Mouse (Mus musculus) c-Kit-positive CD71-positive TER-119-negative erythroid progenitor cells, embryonic 14.5 days (primary cell): ENCODE measurements around the gene Rnf151.
A peak's percentile ranks its signal among the peaks of the same experiment; 100 is the strongest.
"Not testable (repeated sequence)": the region's sequence is repeated elsewhere in the genome, so short reads cannot be mapped to it uniquely, and the experiment has no call there.

ENCODE experiments used
- DNase-seq: peaks from one replicate; pipeline ENCODE4 v3.0.0-alpha.2; 2013; ENCODE audit warnings: low read depth

Gene Rnf151

DNA sequence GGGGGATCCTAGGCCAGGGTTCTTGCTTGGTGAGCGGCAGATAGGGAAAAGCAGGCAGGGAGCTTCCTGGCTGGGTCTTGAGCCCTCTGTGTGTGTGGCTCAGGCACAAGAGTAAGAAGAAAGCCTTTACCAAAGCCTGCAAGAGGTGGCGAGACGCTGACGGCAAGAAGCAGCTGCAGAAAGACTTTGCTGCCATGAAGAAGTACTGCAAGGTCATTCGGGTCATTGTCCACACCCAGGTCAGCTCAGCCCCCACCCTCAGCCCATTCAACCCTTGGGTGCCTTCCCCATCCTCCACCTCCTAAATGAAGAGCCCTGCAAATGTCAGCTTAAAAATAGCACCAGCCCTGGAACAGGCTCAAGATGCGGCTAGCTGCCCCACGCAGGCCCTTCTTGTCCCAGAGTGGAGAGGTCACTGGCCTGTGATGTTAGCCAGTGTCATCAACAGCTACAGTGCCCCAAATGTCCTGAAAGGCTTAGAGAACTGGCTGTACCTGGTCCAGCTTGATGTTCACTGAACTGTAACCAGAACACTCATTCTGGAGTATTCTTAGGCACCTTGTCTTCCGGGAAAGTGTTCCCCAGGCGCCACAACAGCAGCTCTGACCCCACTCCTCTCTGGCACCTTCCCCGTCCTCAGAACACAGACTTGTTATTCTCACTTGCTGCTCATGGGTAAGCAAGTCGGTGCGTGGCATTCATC is 14.5 kb upstream of the Rnf151 start:
- DNase-seq, result no peak

DNA sequence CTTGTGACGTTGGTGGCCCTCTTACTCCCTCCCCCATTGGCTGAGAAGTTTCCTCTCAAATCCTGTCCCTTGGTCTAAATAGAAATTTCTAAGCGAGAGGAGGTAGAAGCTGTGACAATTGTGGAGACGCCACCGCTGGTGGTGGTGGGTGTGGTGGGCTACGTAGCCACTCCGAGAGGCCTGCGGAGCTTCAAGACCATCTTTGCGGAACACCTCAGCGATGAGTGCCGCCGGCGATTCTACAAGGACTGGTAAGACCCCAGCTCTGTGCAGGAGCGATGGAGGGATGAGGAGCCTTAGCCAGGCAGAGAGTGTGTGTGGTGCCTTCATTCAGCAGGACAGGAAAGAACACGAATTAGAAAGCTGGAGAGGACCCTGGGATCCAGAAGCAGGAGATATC is 12.9 kb upstream of the Rnf151 start:
- DNase-seq, result no peak

DNA sequence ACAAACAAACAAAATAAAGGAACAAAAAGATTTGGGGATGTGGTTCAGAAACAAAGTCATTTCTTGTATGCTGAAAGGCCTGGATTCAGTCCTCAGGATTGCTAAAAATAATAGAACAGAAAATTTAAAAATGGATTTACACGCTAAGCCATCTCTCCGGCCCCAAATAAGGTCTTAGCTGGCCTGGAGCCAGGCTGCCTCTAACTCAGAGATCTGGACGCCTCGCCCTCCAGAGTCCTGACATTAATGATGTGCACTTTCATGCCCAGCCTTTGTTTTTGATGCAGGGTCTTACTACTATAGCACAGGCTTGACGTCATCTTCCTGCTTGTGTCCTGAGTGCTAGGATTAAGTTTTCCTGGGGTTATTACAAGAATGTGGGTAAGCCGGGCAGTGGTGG is 11.2 kb upstream of the Rnf151 start:
- no peak for DNase-seq

DNA sequence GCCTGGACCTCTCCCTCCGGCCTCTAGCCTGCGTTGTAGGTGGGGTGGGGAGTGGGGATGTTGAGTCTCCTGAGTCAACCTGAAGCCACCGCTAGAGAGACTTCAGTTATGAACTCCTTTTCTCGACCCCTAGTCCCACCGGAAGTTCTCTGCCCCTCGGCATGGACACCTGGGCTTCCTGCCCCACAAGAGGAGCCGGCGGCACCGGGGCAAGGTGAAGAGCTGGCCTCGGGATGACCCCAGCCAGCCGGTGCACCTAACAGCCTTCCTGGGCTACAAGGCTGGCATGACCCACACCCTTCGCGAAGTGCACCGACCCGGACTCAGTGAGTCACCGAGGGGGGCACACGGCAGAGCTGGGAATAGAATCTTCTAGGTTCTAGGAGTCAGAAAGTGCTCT is 10.3 kb upstream of the Rnf151 start:
- DNase-seq, result no peak

DNA sequence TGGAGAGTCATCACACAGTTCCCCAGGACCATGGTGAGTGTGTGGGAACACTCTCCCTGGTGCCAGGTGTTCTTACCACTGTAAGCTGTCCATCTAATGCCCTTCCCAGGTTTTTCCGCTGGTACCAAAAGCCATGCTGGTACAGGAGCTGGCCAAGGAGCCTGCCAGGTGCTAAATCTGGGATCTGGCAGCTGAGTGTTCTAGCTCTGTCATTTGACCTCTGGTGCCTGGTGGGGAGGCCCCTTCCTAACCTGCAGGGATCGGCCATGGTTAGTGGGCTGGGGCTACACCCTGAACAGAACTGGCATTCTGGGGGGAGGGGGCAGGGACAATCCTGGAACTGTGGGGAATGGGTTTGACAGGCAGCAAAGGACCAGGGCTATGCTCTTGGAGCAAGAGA is 9.8 kb upstream of the Rnf151 start, which contains the start of gene Rpl3l:
Gene Rpl3l, plus strand, starts transcription at position 203 of the 400 bp plus-strand sequence.
- no peak for DNase-seq

DNA sequence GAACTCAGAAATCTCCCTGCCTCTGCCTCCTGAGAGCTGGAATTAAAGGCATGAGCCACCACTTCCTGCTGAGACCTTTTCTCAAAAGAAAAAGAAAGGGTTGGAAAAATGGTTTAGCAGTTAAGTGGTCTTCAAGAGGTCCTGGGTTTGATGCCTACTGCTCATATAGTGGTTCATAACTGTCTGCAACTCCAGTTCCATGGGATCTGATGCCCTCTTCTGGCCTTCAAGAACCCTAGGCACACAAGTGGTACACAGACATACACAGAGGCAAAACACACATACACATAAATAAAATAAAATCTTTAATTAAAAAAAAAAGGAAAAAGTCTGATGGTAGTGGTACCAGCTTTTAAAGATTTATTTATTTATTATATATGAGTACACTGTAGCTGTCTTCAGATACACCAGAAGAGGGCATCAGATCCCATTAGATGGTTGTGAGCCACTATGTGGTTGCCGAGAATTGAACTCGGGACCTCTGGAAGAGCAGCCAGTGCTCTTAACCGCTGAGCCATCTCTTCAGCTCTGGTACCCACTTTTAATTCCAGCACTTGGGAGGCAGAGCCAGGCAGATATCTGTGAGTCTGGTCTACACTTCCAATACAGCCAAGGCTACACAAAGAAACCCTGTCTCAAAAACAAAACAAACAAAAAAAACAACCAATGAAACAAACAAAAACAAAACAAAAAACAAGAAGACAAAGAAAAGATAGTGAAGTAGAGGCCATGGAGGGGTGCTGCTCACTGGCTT is 8.0 kb upstream of the Rnf151 start:
- no peak for DNase-seq

DNA sequence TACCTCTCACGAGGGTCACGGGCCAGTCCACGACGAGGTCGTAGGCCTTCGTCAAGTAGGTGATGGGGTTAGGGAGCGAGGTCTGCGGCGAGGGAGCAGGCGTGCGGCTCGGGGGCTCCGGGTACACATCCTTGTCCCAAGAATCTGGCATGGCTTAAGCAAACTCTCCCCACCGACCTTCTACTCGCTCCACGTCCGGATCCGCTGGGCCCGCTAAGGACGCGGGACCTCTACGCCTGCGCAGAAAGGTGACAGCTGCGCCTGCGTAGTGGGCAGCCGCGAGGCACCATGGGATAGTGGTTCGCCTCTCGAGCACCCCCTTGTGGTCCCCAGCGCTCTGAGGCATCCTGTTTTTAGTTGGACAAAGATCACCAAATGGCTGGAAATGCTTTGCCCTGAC is 6.3 kb upstream of the Rnf151 start, which contains the start of gene Ndufb10:
Gene Ndufb10, minus strand, starts transcription at position 295 of the 400 bp plus-strand sequence.
- peak; percentile 94 for DNase-seq

DNA sequence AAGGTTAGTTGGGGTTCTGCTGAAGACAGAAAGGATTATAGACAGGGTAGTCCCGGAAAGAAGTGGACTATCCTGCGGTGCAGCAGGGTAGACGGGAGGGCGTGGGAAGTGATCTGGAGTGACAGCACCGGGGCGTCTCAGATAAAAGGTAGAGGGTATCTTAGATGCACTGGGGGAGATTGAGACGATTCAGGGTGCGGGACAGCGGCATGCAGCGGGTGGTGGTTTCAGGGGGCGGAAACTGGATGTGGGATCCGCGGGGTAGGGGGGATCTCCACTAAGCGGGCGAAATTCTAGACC is 6.0 kb upstream of the Rnf151 start:
- DNase-seq, result peak; percentile 54

DNA sequence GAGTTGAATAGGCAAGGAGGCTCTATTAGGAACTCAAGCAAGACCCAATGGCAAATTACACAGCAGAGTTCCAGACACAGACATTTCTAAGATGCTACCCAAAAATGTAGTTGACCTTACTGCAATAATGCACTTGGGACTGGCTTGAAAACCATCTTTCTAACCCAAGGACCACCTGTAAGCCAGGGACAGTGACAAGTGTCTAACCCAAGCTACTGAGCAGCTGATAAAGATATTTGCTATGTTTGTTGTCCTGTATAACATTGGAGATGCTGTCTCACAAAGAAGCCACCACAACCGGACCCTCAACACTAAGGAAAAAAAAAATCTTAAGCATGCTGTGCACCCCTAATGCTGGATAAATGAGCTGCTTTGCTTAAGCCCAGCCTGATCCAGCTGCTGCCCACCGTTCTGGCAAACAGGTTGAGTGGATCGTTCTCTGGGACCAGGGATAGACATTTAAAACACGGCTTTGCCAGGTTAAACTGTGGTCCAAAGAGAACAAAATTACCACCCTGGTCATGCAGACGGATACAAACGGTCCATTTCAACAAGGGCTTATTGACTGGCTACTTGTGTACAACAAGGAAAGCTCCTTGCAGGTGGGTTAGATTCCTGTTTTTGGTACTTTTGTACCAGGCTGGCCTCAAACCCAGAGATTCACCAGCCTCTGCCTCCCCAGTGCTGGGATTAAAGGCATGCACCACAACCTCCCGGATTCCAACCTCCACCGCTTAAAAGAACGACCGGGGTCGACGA is 5.4 kb upstream of the Rnf151 start:
- DNase-seq, result no peak

DNA sequence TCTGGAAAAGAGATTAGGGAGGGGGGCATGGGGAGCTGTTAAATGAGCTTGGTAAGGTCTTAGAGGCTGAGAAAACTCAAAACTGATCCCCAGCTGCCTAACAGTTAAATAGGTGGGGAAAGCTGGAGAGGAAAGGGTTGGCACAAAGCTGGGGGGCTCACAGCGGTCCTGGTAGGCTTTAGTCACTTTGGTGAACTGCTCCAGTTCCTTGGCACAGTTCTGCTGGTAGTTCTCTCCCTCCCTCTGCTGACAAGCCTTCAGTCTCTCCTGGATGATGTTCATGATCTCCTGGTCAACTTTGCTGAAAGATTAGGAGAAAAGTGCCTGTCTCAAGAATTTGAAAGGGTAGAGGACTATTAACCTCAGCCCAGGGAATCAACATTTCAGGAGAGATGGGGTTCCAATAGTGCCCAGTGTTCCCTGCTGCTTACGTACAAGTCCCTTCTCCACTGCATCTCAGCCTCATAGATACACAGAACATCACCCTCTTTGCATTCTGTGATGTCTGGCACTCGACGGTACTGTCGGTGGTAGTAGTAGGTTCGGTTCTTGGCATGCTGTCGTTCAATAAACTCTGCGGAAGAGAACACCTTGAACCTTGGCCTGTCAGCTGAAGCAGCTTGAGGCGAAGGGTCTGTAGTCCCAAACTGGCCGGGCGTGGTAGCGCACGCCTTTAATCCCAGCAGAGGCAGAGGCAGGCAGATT is 4.5 kb upstream of the Rnf151 start:
- no peak for DNase-seq

DNA sequence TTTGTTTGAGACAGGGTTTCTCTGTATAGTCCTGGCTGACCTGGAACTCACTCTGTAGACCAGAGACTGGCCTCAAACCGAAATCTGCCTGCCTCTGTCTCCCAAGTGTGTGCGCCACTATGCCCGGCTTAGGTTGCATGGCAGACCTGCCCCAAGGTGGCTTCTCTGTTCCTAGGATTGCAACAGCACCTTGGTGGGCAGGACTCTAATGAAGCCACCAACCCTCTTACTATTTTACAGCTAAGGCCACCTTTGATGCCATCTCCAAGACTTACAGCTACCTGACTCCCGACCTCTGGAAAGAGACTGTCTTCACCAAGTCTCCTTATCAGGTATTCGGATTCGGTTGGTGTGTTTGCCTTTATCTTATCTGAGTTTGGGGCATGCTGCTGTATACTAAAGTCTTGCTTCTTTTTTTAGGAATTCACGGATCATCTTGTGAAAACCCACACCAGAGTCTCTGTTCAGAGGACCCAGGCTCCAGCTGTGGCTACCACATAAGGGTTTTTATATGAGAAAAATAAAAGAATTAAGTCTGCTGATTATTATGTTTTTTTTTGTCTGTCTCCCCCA is 3.6 kb upstream of the Rnf151 start:
- not testable (repeated sequence) for DNase-seq

DNA sequence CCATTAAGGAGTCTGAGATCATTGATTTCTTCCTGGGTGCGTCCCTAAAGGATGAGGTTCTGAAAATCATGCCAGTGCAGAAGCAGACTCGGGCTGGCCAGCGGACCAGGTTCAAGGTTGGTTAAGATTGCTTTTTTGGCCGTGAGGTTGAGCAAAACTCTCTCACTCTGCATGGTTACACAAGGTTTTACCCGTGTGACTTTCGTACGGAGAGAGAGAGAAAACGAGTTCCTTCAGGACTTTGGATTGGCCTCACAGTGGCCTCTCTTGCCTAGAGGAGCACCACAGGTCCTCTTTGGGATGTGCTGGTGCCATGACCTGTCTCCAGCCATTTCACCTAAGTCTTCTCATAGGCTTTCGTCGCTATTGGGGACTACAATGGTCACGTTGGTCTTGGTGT is 2.8 kb upstream of the Rnf151 start:
- not testable (repeated sequence) for DNase-seq

DNA sequence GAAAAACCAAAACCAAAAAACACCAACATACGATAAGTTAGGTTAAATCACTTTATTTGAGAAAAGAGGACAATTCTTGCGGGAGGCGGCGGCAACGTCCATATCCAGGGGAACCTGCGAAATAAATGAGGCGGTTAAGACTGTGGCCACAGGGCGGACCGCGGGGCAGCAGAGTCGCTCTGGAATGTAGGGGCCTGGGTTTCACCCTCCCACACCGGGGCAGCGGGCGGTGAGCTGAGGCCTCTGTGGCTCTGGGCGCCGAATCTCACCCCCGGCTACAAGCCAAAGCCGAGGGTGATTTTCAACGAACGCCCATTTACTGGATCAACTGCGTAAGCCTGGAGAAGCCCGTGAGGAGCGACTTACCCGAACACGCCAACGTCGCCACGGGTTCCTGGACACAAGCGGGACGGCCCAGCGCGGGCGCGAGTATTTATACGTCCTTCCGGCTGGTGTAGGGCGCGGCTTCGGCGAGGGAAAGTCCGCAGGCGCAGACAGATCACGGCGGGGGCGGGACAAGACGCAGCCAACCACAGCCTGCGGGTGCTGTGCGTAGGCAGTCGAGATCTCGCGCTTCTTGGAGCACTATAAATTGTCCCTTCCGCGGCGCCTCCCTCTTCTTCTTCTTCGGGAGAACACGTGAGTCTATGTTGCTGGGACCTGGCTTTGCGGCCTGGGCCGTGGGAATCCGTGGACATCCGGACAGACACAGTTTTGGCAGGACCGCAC is 1.8 kb upstream of the Rnf151 start:
- peak; percentile 95 for DNase-seq

DNA sequence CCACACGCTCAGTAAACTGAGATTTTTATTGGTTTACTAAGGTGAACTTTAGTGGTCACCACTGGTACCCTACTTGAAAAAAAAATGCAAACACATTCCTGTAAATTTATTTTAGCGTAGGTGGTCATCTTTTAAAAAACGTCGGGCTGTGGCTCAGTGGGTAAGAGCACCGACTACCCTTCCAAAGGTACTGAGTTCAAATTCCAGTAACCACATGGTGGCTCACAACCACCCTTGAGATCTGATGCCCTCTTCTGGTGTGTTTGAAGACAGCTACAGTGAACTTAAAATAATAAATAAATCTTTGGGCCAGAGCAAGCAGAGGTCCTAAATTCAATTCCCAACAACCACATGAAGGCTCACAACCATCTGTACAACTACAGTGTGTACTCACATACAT is 1.1 kb upstream of the Rnf151 start:
- not testable (repeated sequence) for DNase-seq

DNA sequence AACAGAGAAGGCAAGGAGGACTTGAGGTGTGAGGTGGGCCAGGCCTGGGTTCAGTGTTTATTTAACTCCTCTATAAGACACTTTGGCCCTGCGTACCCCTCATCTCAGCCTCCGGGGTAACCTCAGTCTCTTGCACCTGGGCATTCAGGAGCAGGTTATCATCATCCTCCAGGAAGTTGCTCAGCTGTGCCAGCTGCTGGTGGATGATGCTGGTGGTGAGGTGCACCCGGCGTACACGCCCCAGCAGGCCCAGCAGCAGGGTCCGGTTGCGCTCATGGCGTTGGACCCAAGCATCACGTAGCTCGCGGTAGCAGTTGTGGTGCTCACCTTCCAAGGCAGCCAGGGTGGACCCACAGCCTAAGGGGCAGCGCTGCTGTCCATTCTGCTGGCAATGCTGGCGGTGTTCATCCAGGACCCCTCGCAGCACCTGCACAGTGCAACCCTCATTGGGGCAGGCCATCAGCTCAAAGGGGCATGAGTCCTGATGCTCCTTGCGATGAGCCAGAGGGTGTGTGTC is 1.6 kb downstream of the Rnf151 start:
- no peak for DNase-seq

DNA sequence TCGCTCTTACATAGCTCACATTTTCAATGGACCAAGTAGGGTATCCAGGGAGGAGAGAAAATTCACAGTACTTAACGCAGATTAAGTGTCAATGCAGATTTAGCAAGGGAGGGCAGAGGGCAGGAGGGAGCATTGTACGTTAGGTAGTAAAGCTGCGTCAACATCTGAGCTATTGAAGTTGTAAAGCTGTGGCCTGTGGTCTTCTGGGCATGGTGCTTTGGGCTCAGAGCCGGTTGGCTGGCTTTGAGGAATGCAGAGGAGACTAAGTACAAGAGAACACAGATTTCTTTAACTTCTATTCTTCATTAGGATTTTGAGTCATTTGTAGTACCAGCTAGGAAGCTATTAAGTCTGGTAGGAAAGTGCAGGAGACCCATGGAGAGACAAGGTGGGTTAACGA is 2.3 kb downstream of the Rnf151 start:
- no peak for DNase-seq

DNA sequence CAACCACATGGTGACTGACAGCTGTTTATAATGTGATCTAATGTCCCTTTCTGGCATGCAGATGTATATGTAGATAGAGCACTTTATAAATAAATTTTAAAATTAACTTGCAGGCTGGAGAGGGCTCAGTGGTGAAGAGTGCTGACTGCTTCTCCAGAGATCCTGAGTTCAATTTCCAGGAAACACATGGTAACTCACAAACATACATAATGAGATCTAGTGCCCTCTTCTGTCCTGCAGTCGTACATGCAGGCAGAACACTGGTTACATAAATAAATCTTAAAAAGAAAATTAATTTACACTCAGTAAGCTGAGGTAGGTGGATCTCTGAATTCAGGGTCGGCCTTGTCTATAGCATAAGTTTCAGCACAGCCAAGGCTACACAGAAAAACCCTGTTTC is 9.2 kb downstream of the Rnf151 start:
- no peak for DNase-seq

DNA sequence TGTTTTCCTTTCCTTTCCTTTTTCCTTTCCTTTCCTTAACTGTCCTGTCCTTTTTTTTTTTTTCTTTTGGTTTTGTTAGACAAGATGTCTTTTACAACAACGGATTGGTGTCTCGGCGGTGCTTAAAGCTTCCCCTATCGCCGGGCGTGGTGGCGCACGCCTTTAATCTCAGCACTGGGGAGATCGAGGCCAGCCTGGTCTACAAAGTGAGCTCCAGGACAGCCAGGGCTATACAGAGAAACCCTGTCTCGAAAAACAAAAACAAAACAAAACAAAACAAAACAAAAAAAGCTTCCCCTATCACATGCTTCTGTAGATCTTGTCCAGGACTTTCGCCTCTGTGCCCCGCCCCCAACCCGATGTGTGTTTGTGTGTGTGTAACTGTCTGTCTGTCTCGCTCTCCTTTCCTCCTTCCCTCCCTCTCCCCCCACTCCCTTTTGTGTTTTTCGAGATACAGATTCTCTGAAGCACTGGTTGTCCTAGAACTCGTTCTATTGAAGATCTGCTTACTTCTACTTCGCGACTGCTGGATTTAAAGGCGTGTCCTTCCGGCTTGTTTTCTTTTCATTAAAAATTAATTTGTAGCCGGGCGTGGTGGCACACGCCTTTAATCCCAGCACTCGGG is 9.9 kb downstream of the Rnf151 start:
- DNase-seq, result no peak

DNA sequence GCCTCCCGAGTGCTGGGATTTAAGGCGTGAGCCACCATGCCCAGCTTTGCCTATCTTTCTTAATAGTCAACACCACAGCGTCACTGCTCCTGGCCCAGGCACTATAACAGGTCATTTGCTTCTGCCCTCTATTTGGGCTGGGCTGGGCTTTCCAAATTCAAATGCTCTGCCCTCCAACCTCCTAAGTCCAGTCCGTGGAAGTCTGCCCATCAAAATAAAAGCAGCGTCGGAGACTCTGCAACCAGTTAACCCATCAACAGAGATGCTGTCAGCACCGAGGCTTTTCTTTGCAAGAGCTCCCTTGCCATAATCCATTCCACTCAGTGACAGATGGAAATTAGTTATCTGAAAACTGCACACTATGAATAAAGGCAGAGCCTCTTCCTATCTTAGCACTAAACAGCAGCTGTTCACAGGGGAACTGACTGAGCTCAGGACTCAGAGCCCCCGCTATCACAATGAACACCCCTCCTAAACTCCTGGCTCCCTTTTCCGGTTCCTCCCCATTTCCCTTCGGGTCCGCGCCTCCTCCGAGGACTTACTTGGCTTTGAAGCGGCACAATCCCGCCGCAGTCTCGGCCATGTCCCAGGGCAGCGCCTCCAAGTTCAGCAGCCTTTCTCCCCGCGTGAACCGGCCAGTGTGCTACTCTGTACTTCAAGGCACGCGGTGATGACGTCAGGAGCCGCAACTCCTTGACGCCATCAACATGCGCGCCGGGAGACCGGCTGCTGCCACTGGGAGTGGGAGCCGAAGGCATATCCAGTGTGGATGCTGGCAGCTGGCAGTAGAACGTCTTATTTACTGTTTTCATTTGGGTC is 10.7 kb downstream of the Rnf151 start, which contains the start of gene Tbl3:
Gene Tbl3, minus strand, starts transcription at position 679 of the 819 bp plus-strand sequence.
- peak; percentile 92 for DNase-seq

DNA sequence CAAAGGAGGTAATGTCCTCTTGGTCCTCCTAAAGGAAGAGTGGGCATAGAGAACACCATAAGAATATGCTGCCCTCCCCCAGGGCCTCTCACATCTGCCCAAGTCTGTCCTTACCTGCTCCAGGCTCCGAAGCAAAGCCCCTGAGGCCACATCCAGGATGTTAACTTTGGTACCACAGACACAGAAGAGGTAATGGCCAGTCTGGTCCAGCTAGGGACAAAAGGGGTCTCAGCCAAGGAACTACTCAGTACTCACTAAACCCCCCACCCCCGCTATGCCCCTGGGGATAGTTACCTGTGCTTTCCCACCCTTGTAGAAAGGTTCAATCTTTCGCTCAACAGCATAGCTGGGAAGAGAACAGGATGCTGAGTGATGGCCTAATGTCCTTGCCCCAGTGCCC is 12.0 kb downstream of the Rnf151 start:
- no peak for DNase-seq
